Mouse (Mus musculus) liver, embryonic 14.5 days (tissue): ENCODE measurements around the gene Ppp3r2.

Experiments used
- CTCF ChIP-seq: IDR thresholded peaks from 2 replicates; pipeline ENCODE4 v1.5.1; 2016; ENCODE audit warnings: antibody characterized with exemption, low read depth, control low read depth
- EP300 ChIP-seq: IDR thresholded peaks from 2 replicates; pipeline ENCODE4 v1.6.1; 2016; ENCODE audit warnings: antibody characterized with exemption, low read depth

DNA sequence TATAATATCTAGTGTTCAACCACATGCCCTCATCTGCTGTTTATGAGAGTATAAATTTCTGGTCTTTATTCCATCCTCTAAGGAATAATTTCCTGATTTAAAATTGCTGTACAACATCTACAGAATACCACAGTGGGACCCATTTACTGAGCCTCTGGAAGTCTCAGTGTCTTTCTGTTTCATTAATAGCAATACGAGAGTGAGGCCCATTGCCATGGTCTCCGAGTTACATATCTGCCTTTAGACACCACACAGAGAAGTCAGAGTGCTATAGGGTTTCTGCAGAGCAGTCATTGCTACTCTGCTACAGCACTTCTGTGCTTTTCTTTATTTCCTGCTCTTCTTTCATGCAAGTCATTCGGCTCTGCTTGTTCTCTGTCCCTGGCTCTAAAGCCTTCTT, 47.5 kb upstream of the Ppp3r2 start:
- TF ChIP-seq CTCF (no peak), EP300 (no peak)
